Mouse (Mus musculus) mouse trophoblast stem cell (cell line): ENCODE data around the gene Acta1.

Experiments
- in situ Hi-C, 2 experiments: fragments of 300-500 bp; cut with MseI, MboI; formaldehyde crosslinking; loops; 2 replicates in 1 of 2; 3 replicates in 1 of 2; pipeline ENCODE4 v1.15.1; 2025

The Acta1 gene

DNA sequence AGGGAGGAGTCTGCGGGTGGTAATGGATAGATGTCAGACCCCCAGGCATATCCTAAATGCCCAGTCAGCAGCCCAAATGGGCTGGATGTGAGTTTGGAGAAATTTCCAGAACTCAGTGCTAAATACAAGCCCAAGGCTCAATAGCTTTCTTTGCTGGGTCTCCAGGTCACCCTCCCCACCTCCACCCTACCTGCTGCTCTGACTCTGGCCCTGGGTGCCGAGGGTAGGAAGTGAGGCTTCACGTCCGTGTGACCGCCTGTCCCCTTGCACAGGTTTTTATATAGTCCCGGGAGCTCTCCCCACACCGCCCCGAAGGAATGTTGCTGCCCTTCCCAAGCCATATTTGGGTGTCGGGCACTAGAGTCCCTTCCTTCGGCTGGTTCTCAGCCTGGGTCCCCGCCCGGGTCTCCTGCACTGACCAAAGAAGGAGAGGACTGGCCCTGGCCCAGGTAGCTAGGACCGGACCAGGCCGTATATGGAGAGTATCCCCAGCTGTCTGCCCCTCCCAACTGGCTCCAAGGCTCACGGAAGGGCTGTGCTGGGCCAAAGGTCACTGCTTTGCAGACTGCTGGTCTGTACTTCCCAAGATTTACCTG lies at the start of gene Acta1:
TSS of gene Acta1 (minus strand) at position 250 of the 596 bp plus-strand sequence.
- in situ Hi-C loops = no loop called here

- in situ Hi-C loops = no loop called here
Observed at GRCm38 (mm10) chr8:123929026-123929425, 34.5 kb upstream of the Acta1 start.

GRCm38 (mm10) chr8:123925671-123926070 lies 31.1 kb upstream of the Acta1 start:
- in situ Hi-C loops = no loop called here

DNA sequence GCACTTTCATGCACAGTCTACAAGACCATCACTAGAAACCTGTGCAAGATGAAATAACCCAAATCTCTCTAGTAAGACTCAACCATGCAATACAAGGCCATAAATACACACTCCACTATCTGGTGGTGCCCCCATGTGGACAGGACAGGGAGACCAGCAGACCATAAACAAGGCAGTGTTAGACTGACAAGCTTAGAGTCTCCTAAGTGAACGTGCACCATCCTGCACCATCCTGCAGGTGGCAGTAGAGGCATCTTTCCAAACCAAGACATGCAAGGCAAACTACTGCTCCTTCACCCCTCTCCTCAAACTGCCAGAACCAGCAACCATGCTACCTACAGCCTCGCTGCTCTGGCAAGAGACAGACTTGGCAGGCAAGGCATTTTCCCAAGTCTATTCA lies 30.2 kb upstream of the Acta1 start:
- in situ Hi-C loops = no loop called here

- in situ Hi-C loops = no loop called here
Observed at GRCm38 (mm10) chr8:123914635-123915034, 20.1 kb upstream of the Acta1 start.

GRCm38 (mm10) chr8:123912265-123912664 lies 17.7 kb upstream of the Acta1 start:
- in situ Hi-C loops = no loop called here

DNA sequence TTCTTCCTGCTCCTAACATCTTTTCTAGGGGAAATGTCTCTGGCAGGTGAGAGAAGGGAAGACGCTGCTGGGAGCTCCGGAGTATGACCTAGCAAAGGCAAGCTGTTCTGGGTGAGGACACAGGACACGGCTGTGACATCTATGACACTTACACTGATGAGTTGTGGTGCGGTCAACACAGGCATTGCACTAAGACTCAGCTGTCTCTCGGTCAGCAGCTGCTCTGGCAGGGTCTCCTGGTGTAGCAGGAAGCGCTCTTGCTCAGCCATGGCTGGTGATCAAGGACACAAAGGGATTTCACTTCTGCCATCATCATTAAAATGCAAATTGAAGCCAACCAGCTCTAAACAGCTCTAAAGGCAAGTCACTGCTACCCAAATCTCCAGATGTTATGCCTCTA lies 13.1 kb upstream of the Acta1 start:
- in situ Hi-C loops = loop anchor here in 1 of 2 experiments (10.0 kb wide), 1 partner anchor 113 kb away; no protein-coding TSS in a partner anchor

DNA sequence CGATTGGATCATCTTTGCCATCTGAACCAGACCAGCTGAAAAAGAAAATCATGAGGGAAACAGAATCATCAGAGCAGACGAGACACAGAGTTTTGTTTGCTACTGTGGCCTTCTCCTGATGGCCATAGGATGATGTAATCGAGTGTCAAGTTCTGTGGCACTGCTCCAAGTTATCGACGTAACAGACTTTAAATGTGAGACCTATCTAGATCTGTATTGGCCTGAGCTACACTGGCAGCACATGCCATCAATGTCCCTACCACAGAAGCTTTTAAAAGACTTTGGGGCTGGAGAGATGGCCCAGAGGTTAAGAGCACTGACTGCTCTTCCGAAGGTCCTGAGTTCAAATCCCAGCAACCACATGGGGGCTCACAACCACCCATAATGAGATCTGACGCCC lies 8.1 kb upstream of the Acta1 start:
- in situ Hi-C loops = loop anchor here in 1 of 2 experiments (10.0 kb wide), 1 partner anchor 108 kb away; no protein-coding TSS in a partner anchor

- in situ Hi-C loops = no loop called here
Observed at GRCm38 (mm10) chr8:123899366-123899765, 4.8 kb upstream of the Acta1 start.

DNA sequence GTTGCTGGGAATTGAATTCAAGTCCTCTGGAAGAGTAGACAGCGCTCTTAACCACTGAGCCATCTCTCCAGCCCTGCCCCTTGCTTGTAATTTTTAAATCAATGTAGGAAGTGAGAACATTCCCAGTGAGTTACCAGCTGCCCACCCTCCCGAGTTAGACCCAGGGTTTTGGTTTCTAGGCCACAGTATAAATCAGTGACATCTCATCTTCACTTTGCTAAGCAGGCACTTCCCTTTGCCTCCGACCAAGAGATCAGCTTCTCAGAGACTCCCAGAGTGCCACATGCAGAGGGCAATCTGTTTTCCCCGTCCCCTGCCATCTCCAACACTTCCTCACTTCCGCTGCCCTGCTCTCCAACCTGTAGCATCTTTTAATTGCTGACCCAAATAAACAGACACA lies 4.0 kb upstream of the Acta1 start:
- in situ Hi-C loops = no loop called here

- in situ Hi-C loops = no loop called here
Observed at GRCm38 (mm10) chr8:123896774-123897173, 2.2 kb upstream of the Acta1 start.

- in situ Hi-C loops = no loop called here
Observed at GRCm38 (mm10) chr8:123896366-123896761, 1.8 kb upstream of the Acta1 start.

DNA sequence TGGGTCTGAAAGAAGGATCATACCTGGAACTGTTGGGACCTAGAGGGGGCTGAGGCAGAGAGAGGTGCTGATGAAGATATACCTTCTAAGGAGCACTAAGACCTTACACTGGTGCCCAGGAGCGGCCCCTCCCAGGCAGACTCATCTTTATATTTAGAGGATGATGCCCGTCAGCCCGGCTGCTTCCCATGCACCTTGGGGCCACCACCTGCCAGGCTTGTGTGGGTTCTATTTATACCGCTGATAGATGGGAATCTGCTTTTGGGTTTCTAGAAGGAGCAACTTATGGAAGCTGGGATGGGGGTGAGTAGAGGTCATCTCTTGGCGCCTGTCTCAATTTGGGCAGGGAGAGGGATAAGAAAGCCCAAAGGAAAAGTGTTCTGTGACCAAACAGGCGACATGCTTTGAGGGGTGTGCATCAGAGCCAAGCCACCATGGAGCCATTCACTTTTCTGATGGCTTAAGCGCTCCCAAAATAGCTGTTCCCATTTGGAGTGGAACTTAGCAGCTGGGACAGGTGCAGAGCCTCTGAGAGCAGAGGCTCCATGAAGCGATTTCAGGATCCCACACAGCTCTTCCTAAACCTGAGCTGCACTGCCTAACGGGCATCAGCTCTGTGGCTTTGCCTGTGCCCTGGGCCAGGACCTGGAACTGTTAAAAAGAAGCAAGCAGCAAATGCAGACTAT lies 1.3 kb upstream of the Acta1 start:
- in situ Hi-C loops = no loop called here

DNA sequence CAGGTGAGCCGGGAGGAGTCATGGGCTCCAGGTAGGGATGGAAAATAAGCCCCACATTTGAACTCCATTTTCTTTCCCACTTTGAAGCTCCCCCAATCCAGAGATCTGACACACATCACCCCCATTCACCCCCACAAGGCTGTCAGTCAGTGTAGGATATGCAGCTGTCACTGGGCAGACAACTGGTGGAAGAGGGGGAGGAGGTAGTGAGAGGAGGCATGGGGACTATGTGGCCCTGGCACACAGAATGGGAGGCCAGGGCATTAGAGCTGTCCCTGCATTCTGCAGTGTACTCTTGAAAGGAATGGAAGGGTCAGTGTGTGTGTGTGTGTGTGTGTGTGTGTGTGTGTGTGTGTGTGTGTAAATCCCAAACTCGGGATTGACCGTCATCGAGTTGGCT lies 679 bp upstream of the Acta1 start:
- in situ Hi-C loops = no loop called here

- in situ Hi-C loops = no loop called here
Observed at GRCm38 (mm10) chr8:123893413-123893812, 1.1 kb downstream of the Acta1 start.

DNA sequence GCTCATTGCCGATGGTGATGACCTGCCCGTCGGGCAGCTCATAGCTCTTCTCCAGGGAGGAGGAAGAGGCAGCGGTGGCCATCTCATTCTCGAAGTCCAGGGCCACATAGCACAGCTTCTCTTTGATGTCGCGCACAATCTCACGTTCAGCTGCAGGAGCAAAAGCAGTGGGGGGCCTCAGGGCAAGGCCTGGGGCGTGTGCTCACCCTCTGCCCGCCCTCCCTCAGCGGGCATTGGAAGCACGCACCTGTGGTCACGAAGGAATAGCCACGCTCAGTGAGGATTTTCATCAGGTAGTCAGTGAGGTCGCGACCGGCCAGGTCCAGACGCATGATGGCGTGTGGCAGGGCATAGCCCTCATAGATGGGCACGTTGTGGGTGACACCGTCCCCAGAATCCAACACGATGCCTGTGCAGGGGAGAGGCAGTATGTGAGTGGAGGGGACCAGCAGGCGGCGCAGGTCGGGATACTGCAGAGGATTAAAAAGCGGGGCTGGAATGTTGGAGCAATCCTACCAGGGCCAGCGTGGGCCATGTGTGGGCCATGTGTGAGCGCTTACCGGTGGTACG lies 1.9 kb downstream of the Acta1 start:
- in situ Hi-C loops = no loop called here

DNA sequence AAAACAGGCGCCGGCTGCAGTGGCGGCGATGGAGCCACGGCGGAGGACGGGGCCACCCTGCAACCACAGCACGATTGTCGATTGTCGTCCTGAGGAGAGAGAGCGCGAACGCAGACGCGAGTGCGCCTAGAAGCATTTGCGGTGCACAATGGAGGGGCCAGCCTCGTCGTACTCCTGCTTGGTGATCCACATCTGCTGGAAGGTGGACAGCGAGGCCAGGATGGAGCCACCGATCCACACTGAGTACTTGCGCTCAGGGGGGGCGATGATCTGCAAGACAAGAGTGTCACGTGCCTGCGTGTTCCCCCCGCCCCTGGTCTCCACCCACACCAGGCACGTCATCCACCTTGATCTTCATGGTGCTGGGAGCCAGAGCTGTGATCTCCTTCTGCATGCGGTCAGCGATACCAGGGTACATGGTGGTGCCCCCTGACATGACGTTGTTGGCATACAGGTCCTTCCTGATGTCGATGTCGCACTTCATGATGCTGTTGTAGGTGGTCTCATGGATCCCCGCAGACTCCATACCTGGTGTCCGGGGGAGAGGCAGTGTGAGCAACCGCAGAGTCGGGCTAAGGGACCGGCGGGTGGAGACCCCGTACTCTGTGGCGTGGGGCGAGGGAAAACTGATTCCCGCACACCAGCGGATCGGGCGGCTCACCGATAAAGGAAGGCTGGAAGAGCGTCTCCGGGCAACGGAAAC lies 2.5 kb downstream of the Acta1 start:
- in situ Hi-C loops = no loop called here

- in situ Hi-C loops = no loop called here
Observed at GRCm38 (mm10) chr8:123891271-123891670, 3.3 kb downstream of the Acta1 start.

DNA sequence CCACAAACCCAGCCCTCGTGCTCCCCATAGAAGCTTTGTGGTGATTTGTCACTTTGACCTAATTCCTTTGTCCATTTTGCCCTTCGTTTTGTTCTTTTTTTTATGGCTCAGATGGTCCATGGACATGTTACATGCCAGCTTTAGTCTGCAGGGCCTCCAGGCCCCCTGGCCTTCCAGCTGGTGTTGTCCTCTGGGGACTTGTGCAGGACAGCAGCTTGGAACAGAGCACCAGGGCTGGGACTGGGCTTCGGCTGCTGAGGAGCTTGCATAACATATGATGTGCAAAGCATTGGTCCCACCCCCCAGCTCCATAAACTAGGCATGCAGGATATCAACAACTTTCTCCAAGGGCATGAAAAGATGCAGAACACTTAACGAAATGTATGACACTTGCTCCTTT lies 4.8 kb downstream of the Acta1 start:
- in situ Hi-C loops = no loop called here

- in situ Hi-C loops = no loop called here
Observed at GRCm38 (mm10) chr8:123887956-123888355, 6.6 kb downstream of the Acta1 start.

DNA sequence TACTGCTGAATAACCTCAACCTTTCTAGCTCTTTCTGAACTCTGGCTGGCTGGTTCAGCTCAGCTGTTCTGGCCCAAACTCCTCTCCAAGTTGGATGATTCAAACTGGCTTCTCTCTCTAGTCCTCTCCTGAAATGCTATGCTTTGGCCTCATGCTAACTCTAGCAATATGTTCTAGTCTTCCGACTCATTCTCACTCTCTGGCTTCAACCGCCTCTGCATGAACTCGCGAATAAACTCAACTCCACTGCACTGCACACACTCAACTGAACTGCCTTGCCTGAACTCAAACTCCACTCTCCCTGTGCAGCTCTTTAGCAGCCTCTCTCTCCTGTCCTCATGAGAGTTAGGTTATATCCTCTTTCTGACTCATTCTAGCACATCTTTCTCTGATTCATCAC lies 7.4 kb downstream of the Acta1 start:
- in situ Hi-C loops = no loop called here

- in situ Hi-C loops = no loop called here
Observed at GRCm38 (mm10) chr8:123884721-123885565, 9.6 kb downstream of the Acta1 start.
